Mouse (Mus musculus) midbrain, embryonic 15.5 days (tissue): ENCODE measurements around the gene Faf1. TPM values are rescaled to one million over a fixed set of nuclear protein-coding genes. Genes with fewer than 3 reads are reported as not detected.

Experiments used
- ATAC-seq: fragments of 200-750 bp; cut with Nextera tagmentation; replicated peaks from 2 replicates; pipeline ENCODE4 v1.8.0; 2017; ENCODE audit warnings: moderate TSS enrichment
- H3K27ac ChIP-seq: fragments of 300-500 bp; sonication (generic); 2 replicates; pipeline ENCODE4 v1.5.1; 2015; ENCODE audit warnings: mild to moderate bottlenecking, inconsistent platforms
- H3K27me3 ChIP-seq: fragments of 300-500 bp; sonication (generic); replicated peaks from 2 replicates; pipeline ENCODE4 v1.6.1; 2015; ENCODE audit warnings: inconsistent platforms
- H3K36me3 ChIP-seq: fragments of 300-500 bp; sonication (generic); replicated peaks from 2 replicates; pipeline ENCODE4 v1.6.1; 2015; ENCODE audit warnings: inconsistent platforms
- H3K4me1 ChIP-seq: fragments of 300-500 bp; sonication (generic); 2 replicates; pipeline ENCODE4 v1.6.1; 2015; ENCODE audit warnings: inconsistent platforms
- H3K4me2 ChIP-seq: fragments of 300-500 bp; sonication (generic); 2 replicates; pipeline ENCODE4 v1.6.1; 2015; ENCODE audit warnings: inconsistent platforms, mild to moderate bottlenecking, moderate library complexity
- H3K4me3 ChIP-seq: fragments of 300-500 bp; sonication (generic); 2 replicates; pipeline ENCODE4 v1.5.1; 2015; ENCODE audit warnings: mild to moderate bottlenecking, inconsistent platforms
- H3K9ac ChIP-seq: fragments of 300-500 bp; sonication (generic); 2 replicates; pipeline ENCODE4 v1.6.1; 2015; ENCODE audit warnings: mild to moderate bottlenecking, inconsistent platforms
- H3K9me3 ChIP-seq: fragments of 300-500 bp; sonication (generic); 2 replicates; pipeline ENCODE4 v1.6.1; 2016; ENCODE audit warnings: inconsistent platforms
- WGBS: fragments of 180-500 bp; shearing (Covaris S2); methylation state at CpG from one replicate; pipeline ENCODE4 v1.1.7; 2015; ENCODE audit warnings: mixed read lengths; 5-methylcytosine and 5-hydroxymethylcytosine counted together
- polyA plus RNA-seq: library from polyadenylated mRNA; unstranded; fragments of >200 nt; fragmentation: Nextera tagmentation; extraction: Ambion mirVana; gene quantifications from 2 replicates; pipeline ENCODE4 v1.2.1, GENCODE M21; 2015

Faf1 gene
- polyA plus RNA-seq, 1 experiment from 2014 or later, result 31.5 TPM

- no peak overlapping the region for H3K9ac ChIP-seq
- no peaks in the 10 kb centered on the region for H3K4me1 ChIP-seq
- no peak overlapping the region for H3K4me3 ChIP-seq
- ATAC-seq, result no peak
- no peaks in the 10 kb centered on the region for H3K9me3 ChIP-seq
- WGBS, result 73% methylated on average over 1 of the region's 1 CpGs
- no peaks in the 10 kb centered on the region for H3K36me3 ChIP-seq
- no peak overlapping the region for H3K4me2 ChIP-seq
- no peak overlapping the region for H3K27ac ChIP-seq
- H3K27me3 ChIP-seq, result no peaks in the 10 kb centered on the region
Observed at GRCm38 (mm10) chr4:109815161-109815560, 138.8 kb downstream of the Faf1 start.

- Histone ChIP-seq H3K4me1 (no peaks in the 10 kb centered on the region), H3K27me3 (no peaks in the 10 kb centered on the region), H3K4me2 (no peak overlapping the region), H3K4me3 (no peak overlapping the region), H3K27ac (no peak overlapping the region), H3K9ac (no peak overlapping the region), H3K9me3 (no peaks in the 10 kb centered on the region), H3K36me3 (no peaks in the 10 kb centered on the region)
- 73% methylated on average over 1 of the region's 1 CpGs for WGBS
- no peak for ATAC-seq
Observed at GRCm38 (mm10) chr4:109815592-109815991, 139.2 kb downstream of the Faf1 start.

- Histone ChIP-seq H3K9me3 (no peaks in the 10 kb centered on the region), H3K4me2 (no peak overlapping the region), H3K27me3 (no peaks in the 10 kb centered on the region), H3K27ac (no peak overlapping the region), H3K4me1 (no peaks in the 10 kb centered on the region), H3K9ac (no peak overlapping the region), H3K4me3 (no peak overlapping the region), H3K36me3 (no peaks in the 10 kb centered on the region)
- no peak for ATAC-seq
Observed at GRCm38 (mm10) chr4:109819455-109819854, 143.1 kb downstream of the Faf1 start.

- Histone ChIP-seq H3K36me3 (0 out of 2 replicates have a peak, but pooled peaks cover 6% of the 10 kb centered on the region), H3K9me3 (no peaks in the 10 kb centered on the region), H3K4me3 (no peak overlapping the region), H3K4me1 (no peaks in the 10 kb centered on the region), H3K4me2 (no peak overlapping the region), H3K27ac (no peak overlapping the region), H3K9ac (no peak overlapping the region), H3K27me3 (no peaks in the 10 kb centered on the region)
- no peak for ATAC-seq
- WGBS, result 97% methylated on average over 3 of the region's 3 CpGs
Observed at GRCm38 (mm10) chr4:109829800-109830199, 153.4 kb downstream of the Faf1 start.

- no peaks in the 10 kb centered on the region for H3K36me3 ChIP-seq
- H3K27ac ChIP-seq, result no peak overlapping the region
- 60% methylated on average over 3 of the region's 3 CpGs for WGBS
- H3K4me2 ChIP-seq, result no peak overlapping the region
- H3K4me3 ChIP-seq, result no peak overlapping the region
- no peaks in the 10 kb centered on the region for H3K9me3 ChIP-seq
- H3K9ac ChIP-seq, result no peak overlapping the region
- peaks cover 7% of the 10 kb centered on the region for H3K4me1 ChIP-seq
- no peaks in the 10 kb centered on the region for H3K27me3 ChIP-seq
- ATAC-seq, result no peak
Observed at GRCm38 (mm10) chr4:109857851-109858250, 181.5 kb downstream of the Faf1 start.

- Histone ChIP-seq H3K9ac (no peak overlapping the region), H3K9me3 (no peaks in the 10 kb centered on the region), H3K27ac (no peak overlapping the region), H3K36me3 (no peaks in the 10 kb centered on the region), H3K4me1 (peaks cover 7% of the 10 kb centered on the region), H3K4me2 (no peak overlapping the region), H3K27me3 (no peaks in the 10 kb centered on the region), H3K4me3 (no peak overlapping the region)
- no peak; the same call in 1 of the 2 replicates for ATAC-seq
- 19% methylated on average over 8 of the region's 8 CpGs for WGBS
Observed at GRCm38 (mm10) chr4:109858571-109859392, 182.4 kb downstream of the Faf1 start.

- no peaks in the 10 kb centered on the region for H3K36me3 ChIP-seq
- H3K9ac ChIP-seq, result no peak overlapping the region
- 33% methylated on average over 7 of the region's 7 CpGs for WGBS
- H3K9me3 ChIP-seq, result no peaks in the 10 kb centered on the region
- H3K27ac ChIP-seq, result no peak overlapping the region
- no peak overlapping the region for H3K4me2 ChIP-seq
- H3K4me1 ChIP-seq, result peaks cover 7% of the 10 kb centered on the region
- no peaks in the 10 kb centered on the region for H3K27me3 ChIP-seq
- ATAC-seq, result no peak
- no peak overlapping the region for H3K4me3 ChIP-seq
Observed at GRCm38 (mm10) chr4:109859401-109859800, 183.0 kb downstream of the Faf1 start.

- H3K36me3 ChIP-seq, result no peaks in the 10 kb centered on the region
- no peaks in the 10 kb centered on the region for H3K9me3 ChIP-seq
- no peak overlapping the region for H3K27ac ChIP-seq
- H3K9ac ChIP-seq, result no peak overlapping the region
- H3K4me1 ChIP-seq, result peaks cover 7% of the 10 kb centered on the region
- H3K27me3 ChIP-seq, result no peaks in the 10 kb centered on the region
- no peak overlapping the region for H3K4me3 ChIP-seq
- 0 out of 2 replicates have a peak, but pooled peaks have one; percentile 50 for ATAC-seq
- 29% methylated on average over 2 of the region's 2 CpGs for WGBS
- no peak overlapping the region for H3K4me2 ChIP-seq
Observed at GRCm38 (mm10) chr4:109860256-109860655, 183.9 kb downstream of the Faf1 start.

GRCm38 (mm10) chr4:109862271-109862670, 185.9 kb downstream of the Faf1 start:
- no peak overlapping the region for H3K27ac ChIP-seq
- H3K9ac ChIP-seq, result no peak overlapping the region
- 44% methylated on average over 4 of the region's 4 CpGs for WGBS
- no peaks in the 10 kb centered on the region for H3K9me3 ChIP-seq
- H3K27me3 ChIP-seq, result no peaks in the 10 kb centered on the region
- no peaks in the 10 kb centered on the region for H3K36me3 ChIP-seq
- no peak for ATAC-seq
- no peak overlapping the region for H3K4me3 ChIP-seq
- no peak overlapping the region for H3K4me2 ChIP-seq
- peaks cover 7% of the 10 kb centered on the region for H3K4me1 ChIP-seq

- H3K36me3 ChIP-seq, result no peaks in the 10 kb centered on the region
- no peaks in the 10 kb centered on the region for H3K9me3 ChIP-seq
- ATAC-seq, result no peak
- H3K27ac ChIP-seq, result no peak overlapping the region
- no peak overlapping the region for H3K4me3 ChIP-seq
- 14% methylated on average over 3 of the region's 3 CpGs for WGBS
- H3K27me3 ChIP-seq, result no peaks in the 10 kb centered on the region
- no peak overlapping the region for H3K4me2 ChIP-seq
- no peak overlapping the region for H3K9ac ChIP-seq
- H3K4me1 ChIP-seq, result peaks cover 7% of the 10 kb centered on the region
Observed at GRCm38 (mm10) chr4:109863021-109863420, 186.6 kb downstream of the Faf1 start.

- no peak overlapping the region for H3K4me2 ChIP-seq
- H3K36me3 ChIP-seq, result no peaks in the 10 kb centered on the region
- no peak overlapping the region for H3K9ac ChIP-seq
- no peaks in the 10 kb centered on the region for H3K27me3 ChIP-seq
- WGBS, result 35% methylated on average over 3 of the region's 3 CpGs
- H3K27ac ChIP-seq, result no peak overlapping the region
- H3K9me3 ChIP-seq, result no peaks in the 10 kb centered on the region
- H3K4me3 ChIP-seq, result no peak overlapping the region
- no peaks in the 10 kb centered on the region for H3K4me1 ChIP-seq
- no peak for ATAC-seq
Observed at GRCm38 (mm10) chr4:109868897-109869484, 192.6 kb downstream of the Faf1 start.

- Histone ChIP-seq H3K9me3 (no peaks in the 10 kb centered on the region), H3K4me3 (no peak overlapping the region), H3K4me2 (no peak overlapping the region), H3K27ac (no peak overlapping the region), H3K4me1 (no peaks in the 10 kb centered on the region), H3K27me3 (no peaks in the 10 kb centered on the region), H3K9ac (no peak overlapping the region), H3K36me3 (no peaks in the 10 kb centered on the region)
- WGBS, result 23% methylated on average over 4 of the region's 4 CpGs
- no peak for ATAC-seq
Observed at GRCm38 (mm10) chr4:109884333-109884732, 207.9 kb downstream of the Faf1 start.
